Mouse (Mus musculus): ENCODE measurements at regions not wholly inside any gene's neighbourhood (a gene's known extent, or its start where the extent isn't known, plus 50 kb on each side); places are given as distances from the start of the nearest gene placed in this dataset.

- TF ChIP-seq TBP (conservative IDR thresholded peaks at IDR 0.05; ENCODE audit: low read depth, low read length) (no peak), POLR2A (IDR thresholded peaks at IDR 0.05; ENCODE audit: low read depth, low read length) (no peak), MYC (IDR thresholded peaks at IDR 0.05; ENCODE audit: low read depth, low read length) (no peak), MXI1 (IDR thresholded peaks at IDR 0.05; ENCODE audit: low read depth, low read length) (no peak), GABPA (IDR thresholded peaks at IDR 0.05; ENCODE audit: insufficient replicate concordance, low read depth, low read length) (no peak), ELF1 (IDR thresholded peaks at IDR 0.05; ENCODE audit: low read depth, low read length) (no peak), ZC3H11A (IDR thresholded peaks at IDR 0.05; ENCODE audit: low read depth, low read length) (no peak)
- in situ Hi-C loops (cut with MboI; ENCODE audit: low pct_ligation_motif_present, low pct_unique_long_range_greater_than_20kb, low sequenced_read_pairs) (no loop called here), dilution Hi-C loops (cut with MboI; ENCODE audit: extremely low pct_ligation_motif_present, extremely low pct_unique_long_range_greater_than_20kb, low sequenced_read_pairs) (no loop called here)
- H3K27me3 ChIP-seq (replicated peaks) = no peaks in the 10 kb centered on the region
- no peaks in the 10 kb centered on the region for H3K79me2 ChIP-seq (replicated peaks; ENCODE audit: control insufficient read depth, extremely low read depth, insufficient read depth, poor library complexity, severe bottlenecking)
- H3K4me3 ChIP-seq (replicated peaks in 1 of 3; ENCODE audit: low read depth in 2 of 3, low read length in 2 of 3, poor library complexity in 1 of 3) = no peak overlapping the region
- no peaks in the 10 kb centered on the region for H3K9me3 ChIP-seq (replicated peaks; ENCODE audit: low read length)
- H3K4me2 ChIP-seq (ENCODE audit: insufficient read depth, low read depth, poor library complexity, severe bottlenecking) = no peak overlapping the region
- no peaks in the 10 kb centered on the region for H3K36me3 ChIP-seq (replicated peaks in 1 of 2; ENCODE audit: control insufficient read depth in 1 of 2, insufficient read depth in 1 of 2, low read length in 1 of 2)
- H3K4me1 ChIP-seq (ENCODE audit: control insufficient read depth in 1 of 2, insufficient read depth in 2 of 2) = no peaks in the 10 kb centered on the region
- H3K27ac ChIP-seq (ENCODE audit: insufficient read depth, low read depth) = no peak overlapping the region
- DNase-seq (ENCODE audit: extremely low read depth) = no peak
- no peak overlapping the region for H3K9ac ChIP-seq (ENCODE audit: insufficient read depth, low read depth)
Observed at GRCm38 (mm10) chr15:96827931-96828330, 128.4 kb upstream of the Slc38a2 start.

- Histone ChIP-seq H3K4me1 (ENCODE audit: control insufficient read depth in 1 of 2, insufficient read depth in 2 of 2) (peaks cover 0 to 4% of the 10 kb centered on the region in 2 experiments; a peak in 2 of 4 replicates), H3K9ac (ENCODE audit: insufficient read depth, low read depth) (no peak overlapping the region), H3K27me3 (replicated peaks) (no peaks in the 10 kb centered on the region), H3K4me3 (replicated peaks in 1 of 3; ENCODE audit: low read depth in 2 of 3, low read length in 2 of 3, poor library complexity in 1 of 3) (no peak overlapping the region), H3K9me3 (replicated peaks; ENCODE audit: low read length) (no peaks in the 10 kb centered on the region), H3K36me3 (replicated peaks in 1 of 2; ENCODE audit: control insufficient read depth in 1 of 2, insufficient read depth in 1 of 2, low read length in 1 of 2) (no peaks in the 10 kb centered on the region), H3K4me2 (ENCODE audit: insufficient read depth, low read depth, poor library complexity, severe bottlenecking) (no peak overlapping the region), H3K79me2 (replicated peaks; ENCODE audit: control insufficient read depth, extremely low read depth, insufficient read depth, poor library complexity, severe bottlenecking) (no peaks in the 10 kb centered on the region), H3K27ac (ENCODE audit: insufficient read depth, low read depth) (no peak overlapping the region)
- TF ChIP-seq SIN3A (IDR thresholded peaks at IDR 0.05; ENCODE audit: low read length) (no peak), TBP (conservative IDR thresholded peaks at IDR 0.05; ENCODE audit: low read depth, low read length) (no peak), EP300 (IDR thresholded peaks at IDR 0.05; ENCODE audit: low read length) (no peak), MEF2A (IDR thresholded peaks at IDR 0.05; ENCODE audit: borderline replicate concordance, low read depth, low read length) (no peak), MAX (IDR thresholded peaks at IDR 0.05; ENCODE audit: low read length) (no peak), ZNF384 (IDR thresholded peaks at IDR 0.05; ENCODE audit: low read depth, low read length) (no peak), ZKSCAN1 (IDR thresholded peaks at IDR 0.05; ENCODE audit: borderline replicate concordance, low read depth, low read length) (no peak), RAD21 (IDR thresholded peaks at IDR 0.05; ENCODE audit: low read depth, low read length) (no peak), SMC3 (IDR thresholded peaks at IDR 0.05; ENCODE audit: low read depth, low read length) (no peak), TCF12 (IDR thresholded peaks at IDR 0.05; ENCODE audit: low read depth, low read length) (no peak), CTCF (conservative IDR thresholded peaks at IDR 0.05 in 1 of 2, IDR thresholded peaks at IDR 0.05 in 1 of 2; ENCODE audit: low read depth in 2 of 2, low read length in 2 of 2) (no peak), IRF4 (IDR thresholded peaks at IDR 0.05; ENCODE audit: low read depth, low read length) (no peak), GABPA (IDR thresholded peaks at IDR 0.05; ENCODE audit: insufficient replicate concordance, low read depth, low read length) (no peak), ZC3H11A (IDR thresholded peaks at IDR 0.05; ENCODE audit: low read depth, low read length) (no peak), JUN (IDR thresholded peaks at IDR 0.05; ENCODE audit: insufficient read depth, low read depth, low read length) (no peak), KAT2A (IDR thresholded peaks at IDR 0.05; ENCODE audit: insufficient replicate concordance, low read length) (no peak)
- dilution Hi-C loops (cut with MboI; ENCODE audit: extremely low pct_ligation_motif_present, extremely low pct_unique_long_range_greater_than_20kb, low sequenced_read_pairs) (no loop called here), in situ Hi-C loops (cut with MboI; ENCODE audit: low pct_ligation_motif_present, low pct_unique_long_range_greater_than_20kb, low sequenced_read_pairs) (no loop called here)
- no peak for DNase-seq (ENCODE audit: extremely low read depth)
Observed at GRCm38 (mm10) chr15:96818435-96818834, 118.9 kb upstream of the Slc38a2 start.
